Mouse (Mus musculus): Measurements from ENCODE around the gene Ptpn23.
"Not testable (repeated sequence)": the region's sequence is repeated elsewhere in the genome, so short reads cannot be mapped to it uniquely, and the experiment has no call there.

The Ptpn23 gene

GRCm38 (mm10) chr9:110408099-110408773, at the start of gene Ptpn23:
Gene Ptpn23, minus strand, starts transcription at chr9:110408213.
- peak; percentile 96 for DNase-seq

GRCm38 (mm10) chr9:110452523-110452922, 44.5 kb upstream of the Ptpn23 start:
- DNase-seq = no peak

GRCm38 (mm10) chr9:110448857-110449617, 41.0 kb upstream of the Ptpn23 start:
- DNase-seq = peak; percentile 82

GRCm38 (mm10) chr9:110448356-110448755, 40.3 kb upstream of the Ptpn23 start:
- DNase-seq = no peak

GRCm38 (mm10) chr9:110440559-110440958, 32.5 kb upstream of the Ptpn23 start:
- no peak for DNase-seq

- DNase-seq = peak; percentile 9
Observed at GRCm38 (mm10) chr9:110440049-110440448, 32.0 kb upstream of the Ptpn23 start.

GRCm38 (mm10) chr9:110436041-110436440, 28.0 kb upstream of the Ptpn23 start:
- DNase-seq = no peak

- no peak for DNase-seq
Observed at GRCm38 (mm10) chr9:110433045-110433444, 25.0 kb upstream of the Ptpn23 start.

GRCm38 (mm10) chr9:110431241-110431640, 23.2 kb upstream of the Ptpn23 start:
- DNase-seq = no peak

GRCm38 (mm10) chr9:110419511-110420112, 11.6 kb upstream of the Ptpn23 start, which contains the start of gene Ngp:
Gene Ngp, plus strand, starts transcription at chr9:110419747.
- DNase-seq = no peak

GRCm38 (mm10) chr9:110413785-110414184, 5.8 kb upstream of the Ptpn23 start:
- DNase-seq = peak; percentile 79

- DNase-seq = peak; percentile 34
Observed at GRCm38 (mm10) chr9:110412926-110413325, 4.9 kb upstream of the Ptpn23 start.

GRCm38 (mm10) chr9:110410908-110411887, 3.2 kb upstream of the Ptpn23 start:
- peak; percentile 92 for DNase-seq

- DNase-seq = no peak
Observed at GRCm38 (mm10) chr9:110407311-110408098, 508 bp downstream of the Ptpn23 start.

- DNase-seq = not testable (repeated sequence)
Observed at GRCm38 (mm10) chr9:110403240-110403639, 4.8 kb downstream of the Ptpn23 start.

- no peak for DNase-seq
Observed at GRCm38 (mm10) chr9:110402731-110403130, 5.3 kb downstream of the Ptpn23 start.

- DNase-seq = peak; percentile 40
Observed at GRCm38 (mm10) chr9:110400650-110401049, 7.4 kb downstream of the Ptpn23 start.

GRCm38 (mm10) chr9:110393295-110393694, 14.7 kb downstream of the Ptpn23 start:
- no peak for DNase-seq

GRCm38 (mm10) chr9:110390843-110391242, 17.2 kb downstream of the Ptpn23 start:
- no peak for DNase-seq

- DNase-seq = no peak
Observed at GRCm38 (mm10) chr9:110388011-110388410, 20.0 kb downstream of the Ptpn23 start.

- no peak for DNase-seq
Observed at GRCm38 (mm10) chr9:110384369-110384929, 23.6 kb downstream of the Ptpn23 start.

Measured in lung, postnatal 14 days (tissue).